Mouse (Mus musculus) hindbrain, embryonic 16.5 days (tissue): Measurements from ENCODE around the gene Aff3. TPM values are rescaled to one million over a fixed set of nuclear protein-coding genes. Genes with fewer than 3 reads are reported as not detected.
A peak's percentile ranks its signal among the peaks of the same experiment; 100 is the strongest.

ENCODE experiments used
- ATAC-seq: fragments of 200-750 bp; cut with Nextera tagmentation; 2 replicates; pipeline ENCODE4 v1.8.0; 2017; ENCODE audit warnings: moderate TSS enrichment, moderate library complexity
- H3K27ac ChIP-seq: fragments of 300-500 bp; sonication (generic); 2 replicates; pipeline ENCODE4 v1.5.1; 2014; ENCODE audit warnings: low read depth, mild to moderate bottlenecking, control low read depth, low read length, moderate library complexity
- H3K27me3 ChIP-seq: fragments of 300-500 bp; sonication (generic); replicated peaks from 2 replicates; pipeline ENCODE4 v1.6.1; 2014; ENCODE audit warnings: low read length; ENCODE audit not compliant: control insufficient read depth, insufficient read depth
- H3K36me3 ChIP-seq: fragments of 300-500 bp; sonication (generic); 2 replicates; pipeline ENCODE4 v1.6.1; 2014; ENCODE audit warnings: mild to moderate bottlenecking, low read length, moderate library complexity, mixed read lengths; ENCODE audit not compliant: control insufficient read depth, insufficient read depth
- H3K4me1 ChIP-seq: fragments of 300-500 bp; sonication (generic); 2 replicates; pipeline ENCODE4 v1.6.1; 2014; ENCODE audit warnings: low read depth, low read length; ENCODE audit not compliant: control insufficient read depth, insufficient read depth
- H3K4me2 ChIP-seq: fragments of 300-500 bp; sonication (generic); 2 replicates; pipeline ENCODE4 v1.6.1; 2014; ENCODE audit warnings: mild to moderate bottlenecking, low read length, control low read depth, moderate library complexity
- H3K4me3 ChIP-seq: fragments of 300-500 bp; sonication (generic); 2 replicates; pipeline ENCODE4 v1.5.1; 2014; ENCODE audit warnings: mild to moderate bottlenecking, low read length, control low read depth, moderate library complexity
- H3K9ac ChIP-seq: fragments of 300-500 bp; sonication (generic); 2 replicates; pipeline ENCODE4 v1.6.1; 2014; ENCODE audit warnings: low read depth, mild to moderate bottlenecking, control low read depth, low read length, moderate library complexity
- H3K9me3 ChIP-seq: fragments of 300-500 bp; sonication (generic); 2 replicates; pipeline ENCODE4 v1.6.1; 2014; ENCODE audit warnings: mild to moderate bottlenecking, low read length, moderate library complexity; ENCODE audit not compliant: control insufficient read depth
- WGBS: fragments of 180-500 bp; shearing (Covaris S2); extraction: QIAGEN DNeasy Blood & Tissue Kit; methylation state at CpG from one replicate; pipeline ENCODE4 v1.1.7; 2014; 5-methylcytosine and 5-hydroxymethylcytosine counted together
- polyA plus RNA-seq: library from polyadenylated mRNA; unstranded; fragments of >200 nt; fragmentation: Nextera tagmentation; extraction: Ambion mirVana; gene quantifications from 2 replicates; pipeline ENCODE4 v1.2.1, GENCODE M21; 2015

Aff3 gene
- polyA plus RNA-seq, 1 experiment from 2014 or later: 8.4 TPM

- H3K4me3 ChIP-seq: no peak overlapping the region
- WGBS: 84% methylated on average over 7 of the region's 7 CpGs
- peaks cover 21% of the 10 kb centered on the region for H3K4me1 ChIP-seq
- H3K36me3 ChIP-seq: no peaks in the 10 kb centered on the region
- H3K27me3 ChIP-seq: no peaks in the 10 kb centered on the region
- no peaks in the 10 kb centered on the region for H3K9me3 ChIP-seq
- H3K27ac ChIP-seq: no peak overlapping the region
- H3K9ac ChIP-seq: no peak overlapping the region
- H3K4me2 ChIP-seq: no peak overlapping the region
- ATAC-seq: no peak
Measured at GRCm38 (mm10) chr1:38501231-38501630, 163.5 kb downstream of the Aff3 start.

DNA sequence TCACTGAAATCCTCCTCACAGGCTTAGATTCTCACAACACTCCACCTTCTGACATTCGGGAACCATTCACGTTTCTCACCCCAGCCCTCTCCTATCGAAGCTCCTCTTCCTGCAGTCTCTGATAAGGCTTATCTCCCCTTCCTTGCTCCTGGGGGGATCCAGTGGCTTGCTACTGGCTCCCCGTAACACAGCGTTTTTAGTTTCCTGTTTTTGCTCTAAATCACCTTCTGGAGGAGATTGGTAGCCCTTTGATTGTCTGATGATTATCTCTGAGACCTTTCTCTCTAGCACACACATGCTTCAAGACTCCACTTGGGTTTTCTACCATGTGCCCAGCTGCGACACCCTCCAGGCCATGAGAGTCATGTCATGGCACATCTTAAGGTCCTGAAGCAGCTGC, 165.3 kb downstream of the Aff3 start:
- 87% methylated on average over 6 of the region's 6 CpGs for WGBS
- Histone ChIP-seq H3K9me3 (no peaks in the 10 kb centered on the region), H3K9ac (no peak overlapping the region), H3K27me3 (no peaks in the 10 kb centered on the region), H3K4me3 (no peak overlapping the region), H3K27ac (no peak overlapping the region), H3K4me1 (peaks cover 21% of the 10 kb centered on the region), H3K36me3 (no peaks in the 10 kb centered on the region), H3K4me2 (no peak overlapping the region)
- no peak for ATAC-seq

GRCm38 (mm10) chr1:38497576-38497975, 167.2 kb downstream of the Aff3 start:
- peaks cover 11% of the 10 kb centered on the region for H3K4me1 ChIP-seq
- no peak overlapping the region for H3K9ac ChIP-seq
- H3K27ac ChIP-seq: no peak overlapping the region
- no peak overlapping the region for H3K4me2 ChIP-seq
- no peaks in the 10 kb centered on the region for H3K9me3 ChIP-seq
- WGBS: 23% methylated on average over 6 of the region's 6 CpGs
- no peaks in the 10 kb centered on the region for H3K36me3 ChIP-seq
- no peaks in the 10 kb centered on the region for H3K27me3 ChIP-seq
- no peak overlapping the region for H3K4me3 ChIP-seq
- ATAC-seq: no peak

- ATAC-seq: 0 out of 2 replicates have a peak, but pooled peaks have one; percentile 22
- Histone ChIP-seq H3K4me3 (no peak overlapping the region), H3K27me3 (no peaks in the 10 kb centered on the region), H3K9ac (no peak overlapping the region), H3K9me3 (no peaks in the 10 kb centered on the region), H3K36me3 (no peaks in the 10 kb centered on the region), H3K4me2 (no peak overlapping the region; the same call in 1 of the 2 replicates), H3K27ac (no peak overlapping the region), H3K4me1 (peaks cover 6% of the 10 kb centered on the region)
- WGBS: 55% methylated on average over 10 of the region's 10 CpGs
Measured at GRCm38 (mm10) chr1:38496886-38497528, 167.7 kb downstream of the Aff3 start.

DNA sequence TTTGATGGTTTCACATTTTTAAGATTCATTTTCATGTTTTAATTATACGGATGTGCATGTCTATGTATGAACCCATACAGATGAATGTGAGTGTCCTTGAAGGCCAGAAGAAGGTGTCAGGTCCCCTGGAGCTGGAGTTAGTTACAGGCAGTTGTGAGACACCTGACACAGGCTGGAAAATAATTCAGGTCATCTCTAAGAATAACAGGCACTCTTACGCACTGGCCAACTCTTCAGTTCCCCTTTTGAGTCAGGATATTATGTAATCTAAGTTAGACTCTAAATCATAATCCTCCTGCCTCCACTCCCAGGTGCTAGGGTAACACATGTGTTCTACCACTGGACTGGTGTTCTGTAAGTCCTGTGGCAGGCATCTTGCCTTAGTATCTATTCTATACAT, 169.5 kb downstream of the Aff3 start:
- H3K27ac ChIP-seq: no peak overlapping the region
- no peaks in the 10 kb centered on the region for H3K9me3 ChIP-seq
- WGBS: 95% methylated on average over 2 of the region's 2 CpGs

GRCm38 (mm10) chr1:38489733-38490132, 175.0 kb downstream of the Aff3 start:
- Histone ChIP-seq H3K27me3 (no peaks in the 10 kb centered on the region), H3K4me1 (peaks cover 4% of the 10 kb centered on the region; the same call in 1 of the 2 replicates), H3K4me2 (no peak overlapping the region), H3K9ac (no peak overlapping the region), H3K36me3 (no peaks in the 10 kb centered on the region), H3K4me3 (no peak overlapping the region), H3K27ac (no peak overlapping the region), H3K9me3 (no peaks in the 10 kb centered on the region)
- no peak for ATAC-seq
- 86% methylated on average over 6 of the region's 6 CpGs for WGBS

More for the DNA sequence above, 169.5 kb downstream of the Aff3 start:
- no peak for ATAC-seq
- no peak overlapping the region for H3K4me2 ChIP-seq
- no peak overlapping the region for H3K4me3 ChIP-seq
- H3K4me1 ChIP-seq: peaks cover 3% of the 10 kb centered on the region
- H3K9ac ChIP-seq: no peak overlapping the region
- H3K27me3 ChIP-seq: no peaks in the 10 kb centered on the region
- no peaks in the 10 kb centered on the region for H3K36me3 ChIP-seq

DNA sequence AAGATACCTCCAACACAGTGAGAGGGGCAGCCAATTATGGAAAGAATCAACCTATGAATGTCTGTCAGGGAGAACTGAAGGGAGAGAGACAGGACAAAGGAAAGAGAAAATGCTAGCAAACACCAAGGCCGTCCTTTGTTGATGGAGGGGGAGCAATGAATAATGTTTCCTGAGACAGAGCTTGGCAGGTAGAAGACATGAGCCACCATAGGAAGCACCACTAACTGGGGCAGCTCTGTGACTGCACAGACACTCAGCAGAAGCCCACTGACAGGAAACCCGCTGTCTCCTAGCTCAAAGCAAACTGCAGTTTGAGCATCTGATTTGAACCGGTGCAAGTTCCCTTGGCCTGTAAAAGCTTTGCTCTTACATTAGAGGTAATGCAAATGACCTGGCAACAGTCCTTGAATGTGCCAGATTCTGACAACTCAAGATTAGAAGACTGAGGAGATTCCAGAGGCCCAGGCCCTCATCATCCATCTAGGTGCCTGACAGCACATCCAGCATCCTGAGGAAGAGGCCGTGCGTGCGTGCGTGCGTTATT, 176.0 kb downstream of the Aff3 start:
- Histone ChIP-seq H3K36me3 (no peaks in the 10 kb centered on the region), H3K27ac (0 out of 2 replicates have a peak overlapping the region, but pooled peaks have one; percentile 36), H3K9me3 (no peaks in the 10 kb centered on the region), H3K4me1 (peaks cover 4% of the 10 kb centered on the region; the same call in 1 of the 2 replicates), H3K4me3 (no peak overlapping the region), H3K9ac (no peak overlapping the region), H3K27me3 (no peaks in the 10 kb centered on the region), H3K4me2 (no peak overlapping the region)
- ATAC-seq: no peak
- 33% methylated on average over 8 of the region's 8 CpGs for WGBS

GRCm38 (mm10) chr1:38487884-38488283, 176.9 kb downstream of the Aff3 start:
- ATAC-seq: 0 out of 2 replicates have a peak, but pooled peaks have one; percentile 3
- Histone ChIP-seq H3K27me3 (no peaks in the 10 kb centered on the region), H3K4me3 (no peak overlapping the region), H3K36me3 (no peaks in the 10 kb centered on the region), H3K4me2 (no peak overlapping the region), H3K9me3 (no peaks in the 10 kb centered on the region), H3K4me1 (peaks cover 4% of the 10 kb centered on the region; the same call in 1 of the 2 replicates), H3K27ac (no peak overlapping the region), H3K9ac (no peak overlapping the region)
- WGBS: 92% methylated on average over 2 of the region's 2 CpGs

GRCm38 (mm10) chr1:38483191-38483590, 181.6 kb downstream of the Aff3 start:
- no peaks in the 10 kb centered on the region for H3K36me3 ChIP-seq
- no peaks in the 10 kb centered on the region for H3K27me3 ChIP-seq
- no peak overlapping the region for H3K4me3 ChIP-seq
- no peak for ATAC-seq
- WGBS: 75% methylated on average over 2 of the region's 2 CpGs
- no peak overlapping the region for H3K4me2 ChIP-seq
- no peaks in the 10 kb centered on the region for H3K9me3 ChIP-seq
- H3K27ac ChIP-seq: no peak overlapping the region
- H3K4me1 ChIP-seq: no peaks in the 10 kb centered on the region; the same call in 1 of the 2 replicates
- H3K9ac ChIP-seq: no peak overlapping the region
